Mouse (Mus musculus) kidney, postnatal 4 days (tissue): Measurements from ENCODE around the gene Socs2.

Experiments used
- DNase-seq, 2 experiments: peaks; one replicate each; pipeline ENCODE4 v3.0.0; 2021; ENCODE audit warnings: mixed read lengths in 2 of 2

Gene Socs2

DNA sequence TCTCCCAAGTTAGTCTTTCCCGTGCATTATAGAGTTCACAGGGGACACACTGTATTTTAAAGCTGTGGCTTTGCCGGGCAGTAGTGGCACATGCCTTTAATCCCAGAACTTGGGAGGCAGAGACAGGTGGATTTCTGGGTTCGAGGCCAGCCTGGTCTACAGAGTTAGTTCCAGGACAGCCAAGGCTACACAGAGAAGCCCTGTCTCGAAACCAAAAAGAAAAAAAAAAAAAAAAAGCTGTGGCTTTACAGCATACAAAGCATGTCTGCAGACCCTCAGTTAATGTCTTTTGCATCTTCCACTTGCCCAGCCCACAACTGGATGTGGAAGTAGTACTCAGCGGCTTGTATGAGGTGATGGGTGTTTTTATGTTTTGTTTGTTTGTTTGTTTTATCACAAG, 79.4 kb downstream of the Socs2 start:
- no peak for DNase-seq

DNA sequence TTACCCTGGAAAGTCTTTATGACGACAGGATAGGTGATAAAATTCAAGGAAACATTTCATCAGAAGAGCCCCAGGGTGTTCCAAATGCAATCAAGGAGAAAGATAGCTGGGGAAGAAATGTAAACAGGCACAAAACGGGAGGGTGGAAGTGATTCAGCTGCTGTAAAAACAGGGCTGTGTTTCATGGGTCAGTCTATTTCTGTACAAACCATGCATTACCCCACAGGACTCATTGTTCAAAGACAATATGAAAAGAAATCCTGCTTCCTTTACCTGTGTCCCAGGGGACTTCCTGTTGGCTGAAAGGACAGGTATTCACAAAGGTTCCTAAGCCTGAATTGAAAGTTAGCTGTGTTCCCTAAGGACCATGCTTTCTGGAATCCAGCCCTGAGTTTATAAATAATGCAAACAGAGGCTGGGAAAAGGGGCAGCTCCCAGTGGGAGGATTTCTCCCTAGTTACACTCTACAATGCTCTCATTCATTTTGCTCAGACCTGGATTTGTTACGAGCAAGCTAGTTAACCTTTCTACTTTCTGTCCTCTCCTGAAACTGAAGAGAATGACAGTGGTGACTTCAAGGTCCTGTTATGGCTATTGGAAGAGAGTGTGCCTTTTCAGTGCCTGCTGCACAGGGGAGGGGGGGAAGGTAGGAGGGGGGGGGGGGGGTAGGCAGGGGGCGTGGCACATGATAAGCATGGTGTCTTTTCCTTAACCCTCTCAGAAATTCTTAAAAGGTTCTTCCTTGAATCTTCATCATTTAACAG, 80.0 kb downstream of the Socs2 start:
- DNase-seq = no peak
